In genomic region chr11:58641057-58641456, GRCm38 (mm10) we compare ENCODE assay signal across 8 mouse cellular contexts. TPM values are rescaled to one million over a fixed set of nuclear protein-coding genes. Genes with fewer than 3 reads are reported as not detected.
DNase-seq lines count a peak whose midpoint lies in the region; ATAC-seq and TF ChIP-seq lines count a peak whose summit lies in the region.
"Had no signal": no experiment of that assay in that cellular context is flagged by ENCODE, and none has a peak within 500 bp of the region (broad histone marks: within the 10 kb centered on the region; RNA-seq: fewer than 3 reads in every experiment).

No protein-coding gene starts in this region.

- peak overlapping the region; percentile 92 for H3K9ac ChIP-seq in liver, postnatal 0 days (replicated peaks)

- peak overlapping the region; percentile 70 for H3K4me2 ChIP-seq in liver, postnatal 0 days (ENCODE audit: low read depth, low read length)

- peaks cover 10% of the 10 kb centered on the region for H3K4me1 ChIP-seq in hindbrain, embryonic 10.5 days (replicated peaks)
- H3K4me1 ChIP-seq in liver, postnatal 0 days (ENCODE audit: insufficient read depth): peaks cover 2% of the 10 kb centered on the region; the same call in 1 of the 2 replicates

- peak; percentile 45 for DNase-seq in spleen, adult 12 weeks (ENCODE audit: low spot score)
- DNase-seq in spleen, adult 18-20 months: no peak
- DNase-seq in hindbrain, embryonic 10.5 days (ENCODE audit: low spot score): no peak
- DNase-seq in liver, postnatal 0 days: peak; percentile 59
- no peak for DNase-seq in urinary bladder, postnatal 10 days (ENCODE audit: low spot score)
- DNase-seq in frontal cortex, postnatal 25 days (ENCODE audit: low spot score in 2 of 2): no peak
- no peak for DNase-seq in urinary bladder, postnatal 4 days (ENCODE audit: low spot score in 2 of 2)

- H3K4me3 ChIP-seq in hindbrain, embryonic 10.5 days: peak overlapping the region; percentile 52
- H3K4me3 ChIP-seq in liver, postnatal 0 days (ENCODE audit: low read depth, low read length): peak overlapping the region; percentile 68

- no peaks in the 10 kb centered on the region for H3K9me3 ChIP-seq in hindbrain, embryonic 10.5 days
- no peaks in the 10 kb centered on the region for H3K9me3 ChIP-seq in liver, postnatal 0 days (ENCODE audit: low read length)

- no peaks in the 10 kb centered on the region for H3K36me3 ChIP-seq in hindbrain, embryonic 10.5 days
- peaks cover 13% of the 10 kb centered on the region for H3K36me3 ChIP-seq in liver, postnatal 0 days (replicated peaks; ENCODE audit: insufficient read depth, low read length)

- peak; percentile 81 for ATAC-seq in liver, postnatal 0 days

- 29% methylated on average over 14 of the region's 14 CpGs for WGBS in hindbrain, embryonic 10.5 days
- WGBS in liver, postnatal 0 days (ENCODE audit: insufficient replicate concordance): 10% methylated on average over 14 of the region's 14 CpGs

- TF ChIP-seq CTCF in liver, postnatal 0 days (IDR thresholded peaks at IDR 0.05; ENCODE audit: low read depth): no peak

- H3K27ac ChIP-seq in hindbrain, embryonic 10.5 days: peak overlapping the region; percentile 79
- H3K27ac ChIP-seq in liver, postnatal 0 days (ENCODE audit: low read depth): peak overlapping the region; percentile 99

- H3K27me3 ChIP-seq in hindbrain, embryonic 10.5 days (ENCODE audit: insufficient read depth, poor library complexity, severe bottlenecking): peaks cover 41% of the 10 kb centered on the region
- peaks cover 9% of the 10 kb centered on the region for H3K27me3 ChIP-seq in liver, postnatal 0 days (ENCODE audit: insufficient read depth, low read length)

- TF ChIP-seq EP300 in liver, postnatal 0 days (IDR thresholded peaks at IDR 0.05; ENCODE audit: low read depth): peak; percentile 35; the same call in 1 of the 2 replicates

RNA-seq across cellular contexts. Expression of gene Trim58, which starts 0.8 kb away (rescaled TPM):
- polyA plus RNA-seq in hindbrain, embryonic 10.5 days (2016; fragmentation: Nextera tagmentation; extraction: Ambion mirVana): 0.54 and 0.60 TPM in 2 replicates
- polyA plus RNA-seq in liver, postnatal 0 days (2015; fragmentation: Nextera tagmentation; extraction: Ambion mirVana): 5.8 and 5.9 TPM in 2 replicates
- polyA plus RNA-seq: small intestine, adult 2 months had no signal

RNA-seq across cellular contexts. Expression of gene Olfr323, which starts 10.8 kb away (rescaled TPM):
- not detected in 2 replicates for polyA plus RNA-seq in hindbrain, embryonic 10.5 days (2016; fragmentation: Nextera tagmentation; extraction: Ambion mirVana)
- not detected in 2 replicates for polyA plus RNA-seq in liver, postnatal 0 days (2015; fragmentation: Nextera tagmentation; extraction: Ambion mirVana)
- polyA plus RNA-seq: small intestine, adult 2 months had no signal

RNA-seq across cellular contexts. Expression of gene Olfr322, which starts 17.5 kb away (rescaled TPM):
- polyA plus RNA-seq in hindbrain, embryonic 10.5 days (2016; fragmentation: Nextera tagmentation; extraction: Ambion mirVana): not detected in 2 replicates
- 0.06 TPM in 1 of 2 replicates, not detected in the other for polyA plus RNA-seq in liver, postnatal 0 days (2015; fragmentation: Nextera tagmentation; extraction: Ambion mirVana)
- polyA plus RNA-seq: small intestine, adult 2 months had no signal

RNA-seq across cellular contexts. Expression of gene 2210407C18Rik, which starts 25.2 kb away (rescaled TPM):
- polyA plus RNA-seq in hindbrain, embryonic 10.5 days (2016; fragmentation: Nextera tagmentation; extraction: Ambion mirVana): not detected in 2 replicates
- not detected in 2 replicates for polyA plus RNA-seq in liver, postnatal 0 days (2015; fragmentation: Nextera tagmentation; extraction: Ambion mirVana)

RNA-seq across cellular contexts. Expression of gene Olfr320, which starts 39.8 kb away (rescaled TPM):
- not detected in 2 replicates for polyA plus RNA-seq in hindbrain, embryonic 10.5 days (2016; fragmentation: Nextera tagmentation; extraction: Ambion mirVana)
- not detected in 2 replicates for polyA plus RNA-seq in liver, postnatal 0 days (2015; fragmentation: Nextera tagmentation; extraction: Ambion mirVana)
- polyA plus RNA-seq: small intestine, adult 2 months had no signal

Comparison
In these comparisons a context has a peak if more than half of its experiments do, and no peak if none do; other contexts are left out.
1. DNase-seq: peak in spleen, adult 12 weeks (single experiment) and liver, postnatal 0 days (single experiment); none in spleen, adult 18-20 months (0 of 2), hindbrain, embryonic 10.5 days (single experiment), urinary bladder, postnatal 10 days (single experiment), frontal cortex, postnatal 25 days (0 of 2) and urinary bladder, postnatal 4 days (0 of 2).